Mouse (Mus musculus) layer of hippocampus, adult 2 months (tissue): ENCODE measurements around the gene Cd276. TPM values are rescaled to one million over a fixed set of nuclear protein-coding genes. Genes with fewer than 3 reads are reported as not detected.
A peak's percentile ranks its signal among the peaks of the same experiment; 100 is the strongest.

Experiments used
- DNase-seq, 2 experiments: peaks; one replicate each; pipeline ENCODE4 v3.0.0; 2022; ENCODE audit warnings: low spot score in 2 of 2
- H3K27ac ChIP-seq: fragments of 200-600 bp; 2 replicates; pipeline ENCODE4 v1.8.1; 2022
- H3K4me3 ChIP-seq: fragments of 200-600 bp; 2 replicates; pipeline ENCODE4 v1.8.1; 2022; ENCODE audit warnings: mild to moderate bottlenecking
- CTCF ChIP-seq: fragments of 200-600 bp; conservative IDR thresholded peaks from 2 replicates; pipeline ENCODE4 v1.8.1; 2022; ENCODE audit warnings: antibody characterized with exemption, mild to moderate bottlenecking, moderate library complexity
- total RNA-seq, 2 experiments: library from RNA; stranded (reverse); gene quantifications; 2 replicates each; pipeline ENCODE4 v1.2.3; 2021

Cd276 gene
- total RNA-seq, 2 experiments from 2014 or later: 7.4 to 8.2 TPM

GRCm38 (mm10) chr9:58517866-58518750 is 37.1 kb downstream of the Cd276 start:
- no peak overlapping the region for H3K27ac ChIP-seq
- no peak for DNase-seq
- TF ChIP-seq CTCF: no peak
- no peak overlapping the region for H3K4me3 ChIP-seq

- H3K4me3 ChIP-seq: no peak overlapping the region
- no peak for TF ChIP-seq CTCF
- H3K27ac ChIP-seq: no peak overlapping the region
- DNase-seq: no peak
These were observed 38.8 kb downstream of the Cd276 start for GRCm38 (mm10) chr9:58516480-58516879.

- H3K27ac ChIP-seq: no peak overlapping the region
- no peak for DNase-seq
- no peak for TF ChIP-seq CTCF
- no peak overlapping the region for H3K4me3 ChIP-seq
These were observed 41.5 kb downstream of the Cd276 start for GRCm38 (mm10) chr9:58513749-58514148.

- TF ChIP-seq CTCF: no peak
- DNase-seq: no peak
- Histone ChIP-seq H3K4me3 (no peak overlapping the region), H3K27ac (no peak overlapping the region)
These were observed 44.8 kb downstream of the Cd276 start for GRCm38 (mm10) chr9:58510452-58510851.

GRCm38 (mm10) chr9:58507216-58508005 is 47.8 kb downstream of the Cd276 start:
- DNase-seq: no peak
- H3K27ac ChIP-seq: no peak overlapping the region
- no peak overlapping the region for H3K4me3 ChIP-seq
- no peak for TF ChIP-seq CTCF

GRCm38 (mm10) chr9:58500946-58501345 is 54.3 kb downstream of the Cd276 start:
- no peak for TF ChIP-seq CTCF
- no peak for DNase-seq
- no peak overlapping the region for H3K27ac ChIP-seq

GRCm38 (mm10) chr9:58497942-58498341 is 57.3 kb downstream of the Cd276 start:
- Histone ChIP-seq H3K4me3 (no peak overlapping the region), H3K27ac (0 out of 2 replicates have a peak overlapping the region, but pooled peaks have one; percentile 10)
- no peak for TF ChIP-seq CTCF
- no peak for DNase-seq

More at GRCm38 (mm10) chr9:58500946-58501345, 54.3 kb downstream of the Cd276 start:
- no peak overlapping the region for H3K4me3 ChIP-seq

GRCm38 (mm10) chr9:58496470-58497182 is 58.6 kb downstream of the Cd276 start:
- Histone ChIP-seq H3K27ac (peak overlapping the region; percentile 92), H3K4me3 (no peak overlapping the region)
- peak; percentile 70 for TF ChIP-seq CTCF
- DNase-seq: no peak

- H3K4me3 ChIP-seq: no peak overlapping the region
- peak; percentile 43 for TF ChIP-seq CTCF
- H3K27ac ChIP-seq: peak overlapping the region; percentile 92
- no peak for DNase-seq
These were observed 60.2 kb downstream of the Cd276 start for GRCm38 (mm10) chr9:58495035-58495434.

- no peak for DNase-seq
- TF ChIP-seq CTCF: no peak
- H3K4me3 ChIP-seq: peak overlapping the region; percentile 92
- peak overlapping the region; percentile 92 for H3K27ac ChIP-seq
These were observed 64.8 kb downstream of the Cd276 start for GRCm38 (mm10) chr9:58490391-58490790.

GRCm38 (mm10) chr9:58489865-58490165 is 65.4 kb downstream of the Cd276 start:
- H3K4me3 ChIP-seq: peak overlapping the region; percentile 92
- DNase-seq: no peak
- no peak for TF ChIP-seq CTCF
- H3K27ac ChIP-seq: peak overlapping the region; percentile 92

GRCm38 (mm10) chr9:58489133-58489864 is 65.9 kb downstream of the Cd276 start:
- Histone ChIP-seq H3K27ac (peak overlapping the region; percentile 92), H3K4me3 (peak overlapping the region; percentile 92)
- no peak for DNase-seq
- TF ChIP-seq CTCF: no peak
